Mouse (Mus musculus) testis, postnatal 14 days (tissue): ENCODE data around the gene Dtnb.
"Not testable (repeated sequence)": the region's sequence is repeated elsewhere in the genome, so short reads cannot be mapped to it uniquely, and the experiment has no call there.

Experiments used
- DNase-seq: peaks from one replicate; pipeline ENCODE4 v3.0.0; 2021; ENCODE audit warnings: low spot score

Dtnb gene

GRCm38 (mm10) chr12:3660985-3661635 lies 88.9 kb downstream of the Dtnb start:
- no peak for DNase-seq

DNA sequence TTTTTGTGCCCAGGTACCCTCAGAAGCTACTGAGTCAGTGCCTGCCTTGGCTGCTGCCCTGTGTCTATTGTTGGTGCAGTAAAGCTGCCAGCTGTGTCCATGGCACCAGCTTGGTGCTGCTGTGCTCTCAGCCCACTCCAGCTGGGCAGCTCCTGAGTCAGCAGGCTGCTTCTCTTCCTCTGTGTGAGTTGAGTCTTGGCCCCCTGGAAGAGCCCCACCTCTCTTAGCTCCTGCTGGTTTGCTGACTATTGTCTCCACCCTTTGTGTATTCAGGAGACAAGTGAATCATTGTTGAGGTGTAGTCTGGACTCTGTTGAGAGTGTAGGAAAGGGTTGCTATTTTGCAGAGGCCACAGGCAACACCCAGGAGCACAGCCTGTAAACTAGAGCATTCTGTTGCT lies 90.5 kb downstream of the Dtnb start:
- DNase-seq: no peak

DNA sequence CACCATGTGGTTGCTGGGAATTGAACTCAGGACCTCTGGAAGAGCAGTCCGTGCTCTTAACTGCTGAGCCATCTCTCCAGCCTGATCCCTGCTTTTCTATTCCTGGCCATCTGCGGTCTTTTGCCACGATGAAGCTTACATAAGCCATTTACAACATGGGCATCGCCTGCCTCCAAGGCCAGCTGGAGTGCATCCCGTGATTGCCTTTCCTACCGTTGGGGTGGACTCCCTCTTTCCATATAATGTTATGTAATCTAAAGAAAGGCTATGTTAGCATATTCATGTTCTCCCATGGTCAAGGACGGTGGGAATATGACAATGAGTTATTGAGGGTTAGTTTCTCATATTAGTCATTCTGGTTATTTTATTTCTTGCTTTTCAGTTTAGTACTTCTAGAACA lies 91.2 kb downstream of the Dtnb start:
- no peak for DNase-seq

DNA sequence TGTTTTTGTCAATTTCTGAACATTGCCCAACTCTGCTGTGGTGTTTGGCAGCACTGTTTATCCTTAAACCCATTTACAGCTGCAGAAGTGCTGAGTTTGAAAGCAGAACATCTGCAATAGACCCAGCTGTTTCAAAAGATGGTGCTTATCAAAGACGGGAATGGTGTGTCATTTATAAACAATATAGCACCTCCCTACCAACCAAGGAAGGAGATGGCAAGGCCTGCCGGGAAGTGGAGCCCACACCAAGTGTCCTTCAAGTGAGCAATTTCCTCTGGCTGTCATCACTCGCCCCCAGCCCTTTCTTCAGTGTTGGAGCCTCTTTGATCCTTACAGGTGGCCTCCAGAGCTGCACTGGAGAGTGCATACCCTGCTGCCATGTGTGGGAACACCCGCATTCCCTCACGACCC lies 97.8 kb downstream of the Dtnb start:
- DNase-seq: no peak

DNA sequence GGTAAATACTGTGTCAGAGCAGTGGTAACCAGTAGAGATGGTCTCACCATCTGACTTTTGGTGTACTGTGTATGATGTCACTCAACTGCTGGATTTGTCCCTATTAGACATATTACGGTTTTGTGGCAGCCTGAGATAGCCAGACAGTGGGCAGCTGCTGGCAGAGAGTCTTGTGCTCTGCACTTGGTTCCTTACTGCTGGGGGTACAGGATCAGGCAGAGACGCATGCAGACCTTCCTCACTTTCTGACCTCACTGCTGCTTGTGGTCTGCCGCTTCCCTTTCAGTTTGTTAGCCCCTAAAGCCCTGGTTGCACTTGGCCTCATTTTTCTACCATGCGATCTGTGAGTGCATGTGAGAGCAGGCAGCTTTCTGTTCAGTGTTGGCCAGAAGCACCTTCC lies 98.9 kb downstream of the Dtnb start:
- DNase-seq: no peak

GRCm38 (mm10) chr12:3672786-3673185 lies 100.6 kb downstream of the Dtnb start:
- DNase-seq: no peak

GRCm38 (mm10) chr12:3673886-3674285 lies 101.7 kb downstream of the Dtnb start:
- DNase-seq: no peak

- DNase-seq: no peak
Observed at GRCm38 (mm10) chr12:3674913-3675312, 102.7 kb downstream of the Dtnb start.

GRCm38 (mm10) chr12:3680721-3681120 lies 108.5 kb downstream of the Dtnb start:
- no peak for DNase-seq

DNA sequence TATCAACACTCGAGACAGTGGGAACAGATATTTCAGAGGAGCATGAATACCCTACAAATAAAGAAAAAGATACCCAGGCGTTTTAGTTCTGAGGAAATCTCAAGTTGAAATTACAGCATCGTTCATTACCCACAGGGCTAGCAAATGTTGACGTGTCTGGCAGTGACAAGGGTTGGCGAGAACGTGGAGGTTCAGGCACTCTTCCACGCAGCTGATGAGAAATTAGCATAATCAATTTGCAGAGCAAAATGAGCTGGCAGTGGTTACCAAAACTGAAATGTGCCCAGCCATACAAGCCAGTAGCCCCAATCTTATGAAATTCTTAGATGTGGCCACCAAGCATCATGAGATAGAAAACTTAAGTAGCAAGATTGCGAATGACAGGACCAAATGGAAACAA lies 110.9 kb downstream of the Dtnb start:
- no peak for DNase-seq

DNA sequence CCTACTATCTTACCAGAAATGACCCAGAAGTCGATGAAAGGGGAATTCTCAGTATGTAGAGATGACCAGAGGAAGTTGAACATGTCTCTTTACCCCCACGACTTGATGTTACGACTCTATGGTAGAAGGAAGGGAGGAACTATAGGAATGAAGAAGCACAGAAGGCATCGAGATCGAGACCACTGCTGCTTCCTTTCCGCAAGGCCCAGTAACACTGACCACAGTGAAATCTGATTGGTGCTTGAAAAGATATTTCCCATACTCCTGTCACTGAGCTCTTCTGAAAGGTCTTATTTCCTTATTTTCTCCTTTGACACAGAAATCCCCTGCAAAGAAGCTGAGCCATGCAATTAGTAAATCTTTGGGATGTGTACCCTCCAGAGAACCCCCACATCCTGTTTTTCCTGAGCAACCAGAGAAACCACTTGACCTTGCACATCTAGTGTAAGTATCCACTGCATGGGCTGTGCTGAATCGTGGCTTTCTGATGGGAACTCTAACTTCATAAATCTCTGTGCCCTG lies 114.3 kb downstream of the Dtnb start:
- no peak for DNase-seq

GRCm38 (mm10) chr12:3690926-3691529 lies 118.8 kb downstream of the Dtnb start:
- DNase-seq: not testable (repeated sequence)

- no peak for DNase-seq
Observed at GRCm38 (mm10) chr12:3692795-3693392, 120.7 kb downstream of the Dtnb start.

DNA sequence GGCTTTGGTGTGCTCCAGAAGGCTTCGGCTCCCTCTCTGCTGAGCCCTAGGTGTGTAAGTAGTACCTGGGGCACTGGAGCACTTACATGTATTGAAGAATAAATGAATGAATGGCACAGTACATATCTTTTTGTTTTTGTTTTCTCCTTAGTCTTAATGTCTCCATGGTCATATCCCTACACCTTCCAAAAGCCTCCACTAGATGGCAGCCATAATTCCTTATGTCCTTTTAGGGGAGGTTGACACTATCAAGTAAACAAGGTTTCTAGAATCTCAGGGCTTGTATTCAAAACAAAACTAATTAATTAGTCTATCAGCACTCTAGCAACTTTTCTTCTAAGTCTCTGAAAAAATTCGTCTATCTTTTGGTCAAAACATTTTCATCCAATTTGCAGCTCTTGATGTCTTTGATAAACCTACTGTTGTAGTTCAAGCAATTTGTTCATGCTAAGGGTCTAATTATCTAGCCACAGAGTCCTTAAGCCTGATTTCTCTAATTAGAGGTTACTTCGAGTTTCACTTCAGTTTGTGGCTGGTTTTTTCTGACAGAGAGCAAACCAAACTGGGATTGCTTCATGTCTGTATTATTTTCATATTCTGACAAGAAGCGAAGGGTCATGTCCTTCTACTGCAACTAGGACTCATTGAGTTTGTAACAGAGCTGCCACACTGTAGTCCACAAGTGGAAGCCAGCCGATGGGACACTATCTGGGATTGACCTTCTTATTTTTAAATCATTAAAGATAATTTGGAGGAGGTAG lies 123.7 kb downstream of the Dtnb start:
- no peak for DNase-seq

GRCm38 (mm10) chr12:3700503-3700902 lies 128.3 kb downstream of the Dtnb start:
- DNase-seq: no peak

GRCm38 (mm10) chr12:3702903-3703302 lies 130.7 kb downstream of the Dtnb start:
- no peak for DNase-seq

DNA sequence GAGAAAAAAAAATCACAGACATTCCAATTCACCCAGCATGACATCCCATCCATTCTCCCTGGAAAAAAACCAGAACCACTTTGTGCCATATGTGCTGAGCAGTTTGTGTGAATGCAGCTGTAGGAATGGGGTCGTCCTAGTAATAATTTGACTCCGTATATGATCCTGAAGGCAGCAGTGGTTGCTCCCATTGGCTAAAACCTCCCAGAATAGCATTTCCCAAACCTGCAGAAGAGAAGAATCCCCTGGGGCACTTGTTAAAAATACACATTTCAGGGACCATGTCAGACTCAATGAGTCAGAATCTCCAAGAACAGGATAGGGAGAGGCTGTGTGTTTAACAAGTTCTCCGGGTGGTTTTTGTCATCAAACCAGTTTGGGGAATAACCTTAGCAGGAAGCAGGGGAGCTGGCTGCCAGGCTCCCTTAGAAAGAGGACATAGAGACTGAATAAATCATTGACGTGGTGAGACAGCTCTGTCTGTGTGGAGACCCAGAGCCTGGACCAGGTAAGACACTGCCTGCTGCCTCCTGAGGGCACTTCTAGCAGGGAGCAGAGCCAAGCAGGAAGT lies 147.1 kb downstream of the Dtnb start:
- DNase-seq: no peak

GRCm38 (mm10) chr12:3720527-3720926 lies 148.3 kb downstream of the Dtnb start:
- DNase-seq: no peak

GRCm38 (mm10) chr12:3723762-3724161 lies 151.6 kb downstream of the Dtnb start:
- peak; percentile 19 for DNase-seq

DNA sequence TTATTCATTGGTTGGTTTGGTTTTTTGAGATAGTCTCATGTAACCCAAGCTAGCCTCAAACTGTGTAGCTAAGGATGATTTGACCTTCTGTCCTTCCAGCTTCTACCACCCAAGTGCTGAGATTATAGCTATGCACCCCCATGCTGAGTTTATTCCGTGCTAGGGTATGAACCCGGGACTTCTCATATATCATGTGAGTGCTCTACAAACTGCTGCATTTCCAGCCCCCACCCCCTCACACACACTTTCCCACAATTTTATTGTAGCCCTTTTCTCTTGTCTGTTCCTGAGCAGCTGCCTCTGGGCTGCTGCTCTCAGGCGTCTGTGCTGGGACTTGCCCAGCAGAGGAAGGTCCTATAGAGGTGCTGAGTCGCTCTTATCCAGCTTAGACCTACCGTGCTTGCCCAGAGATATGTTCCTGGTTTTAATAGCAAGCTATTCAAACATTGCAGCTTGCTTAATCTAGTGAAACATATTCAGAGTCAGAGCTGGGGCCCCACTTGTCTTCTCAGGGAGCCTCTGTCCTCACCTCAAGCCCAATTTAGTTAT lies 152.7 kb downstream of the Dtnb start:
- DNase-seq: no peak

GRCm38 (mm10) chr12:3729521-3730075 lies 157.4 kb downstream of the Dtnb start:
- no peak for DNase-seq
